Mouse (Mus musculus) heart, embryonic 14.5 days (tissue): Measurements from ENCODE around the gene Hyal5. TPM values are rescaled to one million over a fixed set of nuclear protein-coding genes. Genes with fewer than 3 reads are reported as not detected.

Experiments
- ATAC-seq: fragments of 200-750 bp; cut with Nextera tagmentation; 2 replicates; pipeline ENCODE4 v1.8.0; 2017; ENCODE audit warnings: low read depth, moderate TSS enrichment; ENCODE audit not compliant: insufficient number of reproducible peaks, insufficient read depth, low FRiP score
- H3K27ac ChIP-seq, 2 experiments: fragments of 200-500 bp in 1 of 2; fragments of 300-500 bp in 1 of 2; sonication (generic) in 1 of 2; replicated peaks in 1 of 2; 2 replicates each; pipeline ENCODE4 v1.5.1; 2012 to 2014; ENCODE audit warnings: low read depth in 2 of 2, low read length in 2 of 2, control low read depth in 1 of 2, mild to moderate bottlenecking in 1 of 2, mixed read lengths in 1 of 2; ENCODE audit not compliant: control insufficient read depth in 1 of 2, insufficient read depth in 1 of 2
- H3K27me3 ChIP-seq: fragments of 300-500 bp; sonication (generic); 2 replicates; pipeline ENCODE4 v1.6.1; 2014; ENCODE audit warnings: mild to moderate bottlenecking, low read length, control low read depth; ENCODE audit not compliant: control insufficient read depth, insufficient read depth
- H3K36me3 ChIP-seq: fragments of 300-500 bp; sonication (generic); 2 replicates; pipeline ENCODE4 v1.6.1; 2014; ENCODE audit warnings: mild to moderate bottlenecking, control low read depth, low read length, mixed read lengths; ENCODE audit not compliant: control insufficient read depth, insufficient read depth
- H3K4me1 ChIP-seq, 2 experiments: fragments of 200-500 bp in 1 of 2; fragments of 300-500 bp in 1 of 2; sonication (generic) in 1 of 2; 2 replicates each; pipeline ENCODE4 v1.6.1; 2012 to 2014; ENCODE audit warnings: low read length in 2 of 2, control low read depth in 1 of 2, mixed read lengths in 1 of 2; ENCODE audit not compliant: control insufficient read depth in 2 of 2, insufficient read depth in 2 of 2
- H3K4me2 ChIP-seq: fragments of 300-500 bp; sonication (generic); 2 replicates; pipeline ENCODE4 v1.6.1; 2014; ENCODE audit warnings: mild to moderate bottlenecking, low read length
- H3K4me3 ChIP-seq, 2 experiments: fragments of 200-500 bp in 1 of 2; fragments of 300-500 bp in 1 of 2; sonication (generic) in 1 of 2; 2 replicates each; pipeline ENCODE4 v1.5.1; 2012 to 2014; ENCODE audit warnings: low read length in 2 of 2, mild to moderate bottlenecking in 2 of 2, control low read depth in 1 of 2, low read depth in 1 of 2, moderate library complexity in 1 of 2; ENCODE audit not compliant: control insufficient read depth in 1 of 2, insufficient read depth in 1 of 2
- H3K9ac ChIP-seq: fragments of 300-500 bp; sonication (generic); 2 replicates; pipeline ENCODE4 v1.6.1; 2014; ENCODE audit warnings: mild to moderate bottlenecking, low read length
- H3K9me3 ChIP-seq: fragments of 300-500 bp; sonication (generic); 2 replicates; pipeline ENCODE4 v1.6.1; 2016; ENCODE audit warnings: low read length, control low read depth; ENCODE audit not compliant: control insufficient read depth
- WGBS: fragments of 180-500 bp; shearing (Covaris S2); extraction: QIAGEN DNeasy Blood & Tissue Kit; methylation state at CpG from one replicate; pipeline ENCODE4 v1.1.7; 2014; 5-methylcytosine and 5-hydroxymethylcytosine counted together
- polyA plus RNA-seq: library from polyadenylated mRNA; unstranded; fragments of >200 nt; fragmentation: Nextera tagmentation; extraction: Ambion mirVana; gene quantifications from 2 replicates; pipeline ENCODE4 v1.2.1, GENCODE M21; 2014

Gene Hyal5
- polyA plus RNA-seq: not detected in 2 replicates

GRCm38 (mm10) chr6:24857697-24858096 lies at the start of gene Hyal5:
TSS of gene Hyal5 (plus strand) at chr6:24857997.
- H3K27ac ChIP-seq: no peak within 1 kb of the TSS

GRCm38 (mm10) chr6:24822070-24822469 lies 35.7 kb upstream of the Hyal5 start:
- Histone ChIP-seq H3K27me3 (no peaks in the 10 kb centered on the region), H3K9ac (no peak overlapping the region), H3K27ac (no peak overlapping the region), H3K9me3 (no peaks in the 10 kb centered on the region), H3K36me3 (no peaks in the 10 kb centered on the region), H3K4me1 (no peaks in the 10 kb centered on the region), H3K4me3 (no peak overlapping the region), H3K4me2 (no peak overlapping the region)
- WGBS: 36% methylated on average over 2 of the region's 2 CpGs
- no peak for ATAC-seq

More at GRCm38 (mm10) chr6:24857697-24858096, at the start of gene Hyal5:
- H3K9ac ChIP-seq: no peak within 1 kb of the TSS
- no peak within 1 kb of the TSS for H3K4me2 ChIP-seq
- no peaks in the 10 kb centered on the region for H3K27me3 ChIP-seq
- no peaks in the 10 kb centered on the region for H3K4me1 ChIP-seq
- no peaks in the 10 kb centered on the region for H3K36me3 ChIP-seq
- no peaks in the 10 kb centered on the region for H3K9me3 ChIP-seq
- no peak within 1 kb of the TSS for H3K4me3 ChIP-seq
- no peak for ATAC-seq

DNA sequence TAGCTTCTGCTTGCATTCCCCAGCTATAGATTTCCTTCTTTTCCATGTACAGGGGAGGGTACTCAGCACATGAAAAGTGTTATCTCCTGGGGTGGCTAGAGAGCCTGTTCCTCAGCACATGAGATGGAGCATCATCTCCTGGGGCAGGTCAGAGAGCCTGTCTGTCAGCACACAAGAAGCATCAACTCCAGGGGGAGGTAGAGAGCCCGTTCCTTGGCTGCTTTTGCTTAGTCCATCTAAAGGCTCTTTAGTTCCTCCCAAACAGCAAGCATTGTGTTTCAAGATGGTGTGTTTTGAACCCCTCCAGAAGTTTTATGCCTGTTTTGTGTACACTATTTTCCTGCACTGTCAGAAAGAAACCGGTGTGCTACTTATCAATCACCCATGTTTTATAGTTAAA lies 2.5 kb downstream of the Hyal5 start:
- Histone ChIP-seq H3K27me3 (no peaks in the 10 kb centered on the region), H3K9me3 (no peaks in the 10 kb centered on the region), H3K36me3 (no peaks in the 10 kb centered on the region), H3K4me3 (no peak overlapping the region), H3K4me2 (no peak overlapping the region), H3K4me1 (no peaks in the 10 kb centered on the region), H3K9ac (no peak overlapping the region), H3K27ac (no peak overlapping the region)
- 33% methylated on average over 2 of the region's 2 CpGs for WGBS
- no peak for ATAC-seq

DNA sequence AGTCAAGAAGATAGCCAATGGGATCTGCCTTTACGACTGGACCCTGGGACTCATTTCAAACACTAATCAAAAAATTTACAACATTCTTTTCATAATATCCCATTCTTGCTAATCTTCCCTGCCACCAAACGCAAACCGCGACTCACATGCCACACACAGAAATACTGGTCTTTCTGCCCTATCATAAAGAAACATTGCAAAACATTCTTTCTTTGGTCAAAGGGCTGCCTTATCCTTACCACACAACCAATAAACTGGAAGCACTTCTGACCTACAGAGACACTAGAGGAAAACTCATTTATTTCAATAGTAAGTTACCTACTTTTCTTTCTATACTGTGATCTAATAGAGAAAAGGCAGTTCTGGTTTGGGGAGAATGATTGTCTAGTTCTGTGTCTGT lies 5.9 kb downstream of the Hyal5 start:
- 89% methylated on average over 4 of the region's 4 CpGs for WGBS
- Histone ChIP-seq H3K27ac (no peak overlapping the region), H3K9ac (no peak overlapping the region), H3K36me3 (no peaks in the 10 kb centered on the region), H3K4me2 (no peak overlapping the region), H3K9me3 (no peaks in the 10 kb centered on the region), H3K4me1 (no peaks in the 10 kb centered on the region), H3K4me3 (no peak overlapping the region), H3K27me3 (no peaks in the 10 kb centered on the region)
- no peak for ATAC-seq

DNA sequence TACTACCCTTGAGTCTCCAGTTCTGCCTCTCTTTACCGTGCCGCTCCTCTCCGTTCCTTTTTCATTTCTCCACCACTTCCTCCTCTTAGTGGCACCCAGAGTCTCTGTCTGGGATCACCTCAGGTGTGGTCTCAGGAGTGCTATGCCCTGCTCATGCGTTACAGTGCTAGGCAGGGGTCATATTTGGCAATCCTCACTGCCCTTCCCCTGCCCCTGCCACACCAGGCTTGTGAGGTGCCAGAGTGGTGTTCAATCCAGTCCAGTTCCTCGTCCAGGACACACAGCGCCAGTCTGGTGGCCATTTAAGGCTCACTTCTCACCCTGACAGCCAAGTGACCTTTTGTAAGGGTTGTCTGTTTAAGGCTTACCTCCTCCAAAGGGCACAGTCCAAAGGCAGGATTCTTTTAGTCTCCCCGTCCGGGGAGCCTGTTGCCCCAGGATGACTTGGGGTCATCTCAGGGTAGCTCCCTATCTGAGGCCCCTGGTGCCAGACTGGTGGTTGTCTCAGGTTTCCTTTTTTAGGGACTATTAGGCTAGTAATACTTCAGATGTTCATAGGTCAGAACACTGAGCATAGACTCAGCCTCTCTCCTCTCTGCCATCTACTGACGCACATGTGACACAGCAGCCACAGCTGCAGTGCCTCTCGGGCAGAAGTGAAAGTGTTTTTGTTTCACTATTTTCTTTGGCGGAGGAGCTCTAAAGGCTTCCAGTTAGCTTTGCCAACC lies 36.5 kb downstream of the Hyal5 start:
- no peaks in the 10 kb centered on the region for H3K4me1 ChIP-seq
- H3K9ac ChIP-seq: peak overlapping the region; percentile 52
- H3K27ac ChIP-seq: no peak overlapping the region
- no peaks in the 10 kb centered on the region for H3K9me3 ChIP-seq
- H3K36me3 ChIP-seq: no peaks in the 10 kb centered on the region
- H3K4me3 ChIP-seq: peak overlapping the region; percentile 26 to 33
- WGBS: 65% methylated on average over 11 of the region's 11 CpGs
- peak overlapping the region; percentile 55 for H3K4me2 ChIP-seq
- no peak for ATAC-seq
- H3K27me3 ChIP-seq: no peaks in the 10 kb centered on the region

DNA sequence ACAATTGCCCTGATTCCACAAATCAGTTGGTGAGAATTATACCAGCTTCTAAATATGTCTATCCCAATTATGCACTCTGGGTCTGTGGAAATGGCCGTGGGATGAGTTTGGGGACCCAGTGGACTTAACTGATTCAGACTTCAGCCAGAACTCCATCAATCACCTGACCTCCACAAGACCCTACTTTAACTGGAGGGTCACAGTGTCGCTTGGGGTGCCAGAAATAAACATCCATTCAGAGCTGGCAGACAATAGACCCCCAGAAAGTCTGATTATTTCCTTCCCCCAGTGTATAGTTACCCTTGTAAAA lies 37.0 kb downstream of the Hyal5 start:
- Histone ChIP-seq H3K4me3 (peak overlapping the region; percentile 26 to 33), H3K27me3 (no peaks in the 10 kb centered on the region), H3K36me3 (no peaks in the 10 kb centered on the region), H3K9ac (peak overlapping the region; percentile 52), H3K4me1 (no peaks in the 10 kb centered on the region), H3K27ac (no peak overlapping the region), H3K9me3 (no peaks in the 10 kb centered on the region), H3K4me2 (peak overlapping the region; percentile 55)
- 50% methylated on average over 2 of the region's 2 CpGs for WGBS
- ATAC-seq: no peak

GRCm38 (mm10) chr6:24905101-24905500 lies 47.3 kb downstream of the Hyal5 start:
- no peak overlapping the region for H3K27ac ChIP-seq
- no peak for ATAC-seq
- no peaks in the 10 kb centered on the region for H3K9me3 ChIP-seq
- WGBS: 75% methylated on average over 3 of the region's 3 CpGs
- H3K9ac ChIP-seq: no peak overlapping the region
- no peaks in the 10 kb centered on the region for H3K27me3 ChIP-seq
- H3K36me3 ChIP-seq: no peaks in the 10 kb centered on the region
- no peak overlapping the region for H3K4me3 ChIP-seq
- H3K4me1 ChIP-seq: no peaks in the 10 kb centered on the region
- no peak overlapping the region for H3K4me2 ChIP-seq

DNA sequence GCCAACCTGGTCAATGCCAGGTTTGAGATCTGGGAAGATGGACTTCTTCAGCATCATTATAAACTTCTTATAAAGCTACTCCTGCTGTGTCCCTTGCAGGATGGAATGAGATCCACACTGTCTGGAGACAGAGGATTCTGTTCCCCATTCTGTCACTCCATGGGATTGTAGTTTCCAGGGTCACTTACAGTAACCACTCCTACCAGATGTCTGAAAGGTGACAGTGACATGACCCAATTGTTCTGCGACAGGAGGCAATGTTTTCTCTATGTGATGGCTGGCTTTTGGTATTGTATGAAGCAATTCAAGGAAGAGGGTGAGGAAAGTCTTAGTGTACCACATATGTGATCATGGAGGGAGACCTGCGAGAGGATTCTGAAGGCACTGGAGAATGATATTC lies 50.0 kb downstream of the Hyal5 start:
- ATAC-seq: no peak
- H3K36me3 ChIP-seq: no peaks in the 10 kb centered on the region
- no peaks in the 10 kb centered on the region for H3K27me3 ChIP-seq
- no peaks in the 10 kb centered on the region for H3K9me3 ChIP-seq
- no peak overlapping the region for H3K27ac ChIP-seq
- 54% methylated on average over 2 of the region's 2 CpGs for WGBS
- H3K9ac ChIP-seq: no peak overlapping the region
- no peak overlapping the region for H3K4me2 ChIP-seq
- no peak overlapping the region for H3K4me3 ChIP-seq
- no peaks in the 10 kb centered on the region for H3K4me1 ChIP-seq
